In the genomic region with DNA sequence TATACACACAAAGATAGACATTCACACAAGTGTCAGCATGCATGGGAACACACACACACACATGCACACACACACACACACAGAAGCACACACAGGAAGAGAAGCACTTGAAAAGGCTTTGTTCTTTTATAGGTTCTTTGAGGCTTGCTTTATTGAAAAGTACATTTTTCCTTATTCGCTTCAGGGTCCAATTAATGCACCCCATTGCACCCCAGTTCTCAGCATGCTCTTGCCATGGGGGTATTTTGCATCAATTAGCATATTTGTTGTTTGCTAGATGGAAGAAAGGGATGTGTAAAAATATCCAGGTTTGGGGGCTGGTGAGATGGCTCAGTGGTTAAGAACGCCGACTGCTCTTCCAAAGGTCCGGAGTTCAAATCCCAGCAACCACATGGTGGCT, we compare ENCODE assay signal across 15 mouse cellular contexts.
"Had no signal": no experiment of that assay in that cellular context is flagged by ENCODE, and none has a peak within 500 bp of the region (broad histone marks: within the 10 kb centered on the region; RNA-seq: fewer than 3 reads in every experiment).

No protein-coding gene starts in this region.

- DNase-seq: kidney, adult 8-10 months; kidney, postnatal 25 days; layer of hippocampus, adult 9-11 months; liver; liver, embryonic 13.5 days; liver, postnatal 0 days; right cerebral cortex, postnatal 4 days; spleen, adult 18-20 months; thymus, adult 2 months; thymus, postnatal 25 days had no signal

- H3K9me3 ChIP-seq: limb, embryonic 12.5 days; liver, embryonic 13.5 days; neural tube, embryonic 15.5 days; stomach, embryonic 15.5 days had no signal

- H3K4me1 ChIP-seq: liver, embryonic 13.5 days; neural tube, embryonic 15.5 days; stomach, embryonic 15.5 days had no signal

- H3K4me3 ChIP-seq: limb, embryonic 12.5 days; liver, embryonic 13.5 days; myocyte; neural tube, embryonic 15.5 days; stomach, embryonic 15.5 days had no signal

- H3K36me3 ChIP-seq: limb, embryonic 12.5 days; liver, embryonic 13.5 days; neural tube, embryonic 15.5 days; stomach, embryonic 15.5 days had no signal

- H3K27ac ChIP-seq: limb, embryonic 12.5 days; liver, embryonic 13.5 days; neural tube, embryonic 15.5 days; stomach, embryonic 15.5 days had no signal

- H3K4me2 ChIP-seq: limb, embryonic 12.5 days; liver, embryonic 13.5 days; neural tube, embryonic 15.5 days; stomach, embryonic 15.5 days had no signal

- H3K9ac ChIP-seq: limb, embryonic 12.5 days; liver, embryonic 13.5 days; liver, postnatal 0 days; neural tube, embryonic 15.5 days; stomach, embryonic 15.5 days had no signal

- ATAC-seq: intestine, postnatal 0 days; liver, postnatal 0 days had no signal

- H3K27me3 ChIP-seq: limb, embryonic 12.5 days; liver, embryonic 13.5 days; neural tube, embryonic 15.5 days; stomach, embryonic 15.5 days had no signal
